Mouse (Mus musculus) stomach, postnatal 0 days (tissue): ENCODE data around the gene Tesk1. TPM values are rescaled to one million over a fixed set of nuclear protein-coding genes. Genes with fewer than 3 reads are reported as not detected.

Experiments used
- ATAC-seq: fragments of 200-750 bp; cut with Nextera tagmentation; 2 replicates; pipeline ENCODE4 v1.8.0; 2017; ENCODE audit not compliant: low FRiP score, low TSS enrichment
- DNase-seq: peaks from one replicate; pipeline ENCODE4 v3.0.0-alpha.2; 2016; ENCODE audit warnings: low spot score
- H3K27ac ChIP-seq: fragments of 300-500 bp; sonication (generic); replicated peaks from 2 replicates; pipeline ENCODE4 v1.5.1; 2014; ENCODE audit warnings: mild to moderate bottlenecking, control low read depth
- H3K27me3 ChIP-seq: fragments of 300-500 bp; sonication (generic); 2 replicates; pipeline ENCODE4 v1.6.1; 2014; ENCODE audit warnings: low read length; ENCODE audit not compliant: control insufficient read depth, insufficient read depth
- H3K36me3 ChIP-seq: fragments of 300-500 bp; sonication (generic); 2 replicates; pipeline ENCODE4 v1.6.1; 2014; ENCODE audit warnings: low read length, mixed read lengths; ENCODE audit not compliant: control insufficient read depth, insufficient read depth
- H3K4me1 ChIP-seq: fragments of 300-500 bp; sonication (generic); replicated peaks from 2 replicates; pipeline ENCODE4 v1.6.1; 2014; ENCODE audit warnings: antibody characterized with exemption; ENCODE audit not compliant: control insufficient read depth, insufficient read depth
- H3K4me2 ChIP-seq: fragments of 300-500 bp; sonication (generic); replicated peaks from 2 replicates; pipeline ENCODE4 v1.6.1; 2014; ENCODE audit warnings: low read depth, mild to moderate bottlenecking, control low read depth, moderate library complexity
- H3K4me3 ChIP-seq: fragments of 300-500 bp; sonication (generic); 2 replicates; pipeline ENCODE4 v1.5.1; 2014; ENCODE audit warnings: low read depth, low read length, control low read depth
- H3K9ac ChIP-seq: fragments of 300-500 bp; sonication (generic); 2 replicates; pipeline ENCODE4 v1.6.1; 2014; ENCODE audit warnings: mild to moderate bottlenecking, low read length, control low read depth, mixed read lengths
- H3K9me3 ChIP-seq: fragments of 300-500 bp; sonication (generic); 2 replicates; pipeline ENCODE4 v1.6.1; 2016; ENCODE audit warnings: low read length; ENCODE audit not compliant: control insufficient read depth
- CTCF ChIP-seq: IDR thresholded peaks from 2 replicates; pipeline ENCODE4 v1.5.1; 2016; ENCODE audit warnings: antibody characterized with exemption, low read depth, mild to moderate bottlenecking, moderate library complexity
- EP300 ChIP-seq: optimal IDR thresholded peaks from 2 replicates; pipeline ENCODE3; 2016; ENCODE audit warnings: antibody characterized with exemption
- WGBS: fragments of 180-500 bp; shearing (Covaris S2); extraction: QIAGEN DNeasy Blood & Tissue Kit; methylation state at CpG from one replicate; pipeline ENCODE4 v1.1.7; 2014; 5-methylcytosine and 5-hydroxymethylcytosine counted together
- polyA plus RNA-seq: library from polyadenylated mRNA; unstranded; fragments of >200 nt; fragmentation: Nextera tagmentation; extraction: Ambion mirVana; gene quantifications from 2 replicates; pipeline ENCODE4 v1.2.1, GENCODE M21; 2015

The Tesk1 gene
- polyA plus RNA-seq, 1 experiment from 2014 or later, result 4.7 TPM

DNA sequence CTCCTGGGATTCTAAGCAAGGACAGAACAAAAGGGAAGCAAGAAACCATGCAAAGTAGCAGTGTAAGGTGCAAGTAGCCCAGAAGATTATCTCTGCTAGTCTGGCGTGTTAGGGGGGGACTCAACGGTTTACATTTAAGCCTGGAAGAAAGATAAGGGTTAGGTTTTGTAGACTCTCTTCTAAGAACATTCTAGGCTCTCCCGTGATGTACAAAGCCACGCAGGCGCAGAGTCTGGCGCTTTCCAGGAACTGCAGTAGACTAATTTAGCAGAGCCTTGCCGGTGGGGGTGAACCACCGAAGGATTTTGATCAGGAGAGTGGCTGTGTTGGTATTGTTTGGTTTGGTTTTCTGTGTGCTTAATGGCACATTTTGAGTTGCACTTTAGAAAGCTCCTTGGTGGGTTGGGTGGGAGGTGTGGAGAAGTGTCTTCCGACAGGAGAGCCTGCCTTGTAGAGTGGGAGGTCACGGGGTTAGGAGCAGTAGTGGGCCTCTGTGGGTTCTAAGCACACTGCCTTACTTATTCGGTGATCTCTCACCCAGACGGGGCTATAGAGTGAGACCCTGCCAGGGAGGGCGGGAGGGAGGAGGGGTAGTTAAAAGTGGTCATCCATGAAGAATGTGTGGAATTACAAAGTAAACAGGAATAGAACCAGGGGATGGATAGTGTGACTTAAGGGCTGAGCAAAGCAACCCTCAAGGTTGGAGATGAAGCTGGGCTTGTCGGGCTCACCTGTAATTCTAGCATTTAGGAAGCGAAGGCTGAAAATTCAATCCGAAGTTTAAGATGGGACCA, 24.3 kb upstream of the Tesk1 start:
- Histone ChIP-seq H3K4me1 (no peaks in the 10 kb centered on the region), H3K4me3 (no peak overlapping the region), H3K9ac (no peak overlapping the region), H3K9me3 (no peaks in the 10 kb centered on the region), H3K4me2 (no peak overlapping the region), H3K36me3 (peaks cover 19% of the 10 kb centered on the region), H3K27me3 (no peaks in the 10 kb centered on the region), H3K27ac (no peak overlapping the region)
- 63% methylated on average over 15 of the region's 16 CpGs for WGBS
- no peak for DNase-seq
- ATAC-seq, result no peak
- TF ChIP-seq EP300, result no peak
- no peak for TF ChIP-seq CTCF

DNA sequence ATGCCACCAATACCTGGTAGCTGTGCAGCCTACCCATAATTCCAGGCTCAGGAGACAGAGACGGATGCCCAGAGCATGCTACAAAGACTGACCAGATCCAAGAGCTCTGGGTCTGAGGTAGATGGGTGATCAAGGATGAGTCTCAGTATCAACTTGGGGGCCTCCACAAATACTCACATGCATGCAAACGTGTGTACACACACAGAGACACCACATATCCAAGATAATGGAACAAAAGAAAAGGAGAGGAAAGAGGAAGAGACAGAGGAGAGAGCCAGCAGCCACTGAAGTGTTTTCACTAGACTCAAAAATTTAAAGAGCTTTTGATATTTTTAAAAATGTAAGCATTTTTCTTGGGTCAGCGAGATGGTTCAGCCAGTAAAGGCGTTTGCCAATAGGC, 23.3 kb upstream of the Tesk1 start:
- no peak overlapping the region for H3K4me2 ChIP-seq
- DNase-seq, result no peak
- 57% methylated on average over 4 of the region's 4 CpGs for WGBS

GRCm38 (mm10) chr4:43418973-43419656, 22.6 kb upstream of the Tesk1 start:
- H3K9me3 ChIP-seq, result no peaks in the 10 kb centered on the region
- H3K4me2 ChIP-seq, result no peak overlapping the region
- TF ChIP-seq EP300 (peak; percentile 27), CTCF (no peak)
- no peaks in the 10 kb centered on the region for H3K4me1 ChIP-seq
- ATAC-seq (no peak), DNase-seq (no peak)
- H3K36me3 ChIP-seq, result peaks cover 31% of the 10 kb centered on the region
- 52% methylated on average over 15 of the region's 15 CpGs for whole genome bisulfite sequencing
- no peak overlapping the region for H3K9ac ChIP-seq
- H3K4me3 ChIP-seq, result no peak overlapping the region
- H3K27ac ChIP-seq, result peak overlapping the region; percentile 78
- no peaks in the 10 kb centered on the region for H3K27me3 ChIP-seq

More for the DNA sequence above, 23.3 kb upstream of the Tesk1 start:
- H3K4me3 ChIP-seq, result no peak overlapping the region
- peaks cover 24% of the 10 kb centered on the region for H3K36me3 ChIP-seq
- no peak overlapping the region for H3K9ac ChIP-seq
- ATAC-seq, result no peak
- TF ChIP-seq EP300 (no peak), CTCF (no peak)
- no peaks in the 10 kb centered on the region for H3K4me1 ChIP-seq
- H3K9me3 ChIP-seq, result no peaks in the 10 kb centered on the region
- H3K27ac ChIP-seq, result 0 out of 2 replicates have a peak overlapping the region, but pooled peaks have one; percentile 36
- no peaks in the 10 kb centered on the region for H3K27me3 ChIP-seq

DNA sequence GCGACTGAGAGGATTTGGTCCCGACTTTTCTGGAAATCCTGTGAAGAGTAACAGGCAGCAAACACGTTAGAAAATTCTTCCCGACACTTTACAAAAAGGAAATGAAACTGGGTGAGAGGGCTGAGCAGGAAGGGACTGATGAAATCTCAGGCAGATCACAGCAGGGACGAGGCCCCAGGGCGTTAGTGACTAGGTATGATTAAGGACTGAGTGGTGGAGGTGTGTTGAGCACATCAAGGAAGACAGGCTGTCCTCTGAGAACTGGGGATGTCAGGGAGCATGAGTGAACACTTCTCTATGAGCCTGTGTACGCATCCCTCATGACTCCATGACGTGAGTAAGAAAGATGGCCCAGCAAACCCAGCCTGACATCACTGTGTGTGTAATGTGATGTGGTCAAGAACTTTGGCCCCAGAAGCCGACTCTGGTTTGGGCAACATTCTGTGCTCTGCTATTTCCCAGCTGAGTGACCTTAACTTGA, 21.9 kb upstream of the Tesk1 start:
- 44% methylated on average over 9 of the region's 9 CpGs for WGBS
- H3K27me3 ChIP-seq, result no peaks in the 10 kb centered on the region
- no peak overlapping the region for H3K4me3 ChIP-seq
- DNase-seq, result no peak
- no peak for TF ChIP-seq EP300
- TF ChIP-seq CTCF, result no peak
- H3K27ac ChIP-seq, result peak overlapping the region; percentile 78
- H3K36me3 ChIP-seq, result peaks cover 36% of the 10 kb centered on the region
- H3K4me2 ChIP-seq, result no peak overlapping the region
- H3K9ac ChIP-seq, result no peak overlapping the region
- H3K9me3 ChIP-seq, result no peaks in the 10 kb centered on the region
- ATAC-seq, result peak; percentile 72
- H3K4me1 ChIP-seq, result no peaks in the 10 kb centered on the region

- H3K4me3 ChIP-seq, result no peak overlapping the region
- DNase-seq (peak; percentile 79), ATAC-seq (peak; percentile 63)
- H3K27ac ChIP-seq, result peak overlapping the region; percentile 78
- H3K9ac ChIP-seq, result no peak overlapping the region
- no peak overlapping the region for H3K4me2 ChIP-seq
- 2% methylated on average over 6 of the region's 6 CpGs for WGBS
- H3K27me3 ChIP-seq, result no peaks in the 10 kb centered on the region
- TF ChIP-seq EP300, result no peak
- TF ChIP-seq CTCF, result peak; percentile 99
- no peaks in the 10 kb centered on the region for H3K9me3 ChIP-seq
- peaks cover 38% of the 10 kb centered on the region for H3K36me3 ChIP-seq
- no peaks in the 10 kb centered on the region for H3K4me1 ChIP-seq
These were observed 21.4 kb upstream of the Tesk1 start for GRCm38 (mm10) chr4:43420305-43420704.
